Mouse (Mus musculus): ENCODE data around the gene Selenok. TPM values are rescaled to one million over a fixed set of nuclear protein-coding genes. Genes with fewer than 3 reads are reported as not detected.
A peak's percentile ranks its signal among the peaks of the same experiment; 100 is the strongest.

Selenok gene
- polyA plus RNA-seq, 1 experiment from 2014 or later = 150 TPM

DNA sequence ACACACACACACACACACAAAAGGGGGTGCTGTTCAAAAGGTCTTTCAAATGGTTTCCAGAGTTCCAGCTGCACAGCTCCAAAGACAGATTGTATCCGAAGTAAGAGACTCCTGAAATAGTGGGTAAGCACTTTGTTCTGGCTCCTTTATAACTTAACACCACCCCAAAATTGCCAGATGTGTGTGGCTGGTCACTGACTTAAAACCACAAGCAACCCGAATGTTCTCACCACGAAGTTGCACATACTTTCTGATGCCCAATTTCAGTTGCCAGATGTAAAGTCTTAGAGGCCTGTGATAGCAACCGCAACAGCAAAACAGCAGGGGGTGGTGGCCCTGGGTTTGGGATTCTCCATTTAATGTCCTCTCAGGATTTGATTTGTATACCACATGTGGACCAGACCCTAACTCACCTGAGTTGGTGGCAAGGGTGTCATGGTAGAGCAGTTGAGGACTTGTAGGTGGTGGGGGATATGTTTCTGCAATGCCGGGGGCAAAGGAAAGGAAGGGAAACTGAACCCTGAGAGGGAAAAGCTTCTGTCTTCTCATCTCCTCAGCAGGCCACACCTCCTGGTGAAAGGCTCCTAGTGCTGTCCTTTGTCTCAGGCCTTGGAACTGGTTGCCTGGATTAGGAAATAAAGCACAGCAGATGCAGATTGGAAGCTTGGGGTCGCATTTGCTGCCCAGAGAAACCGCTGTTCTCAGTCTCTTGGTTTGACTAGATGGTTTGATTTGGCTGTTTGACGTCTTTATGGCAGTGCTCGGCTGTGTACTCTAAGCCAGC lies 51.9 kb downstream of the Selenok start:
- no peaks in the 10 kb centered on the region for H3K36me3 ChIP-seq (replicated peaks; ENCODE audit: insufficient read depth, low read length)
- no peak for TF ChIP-seq EP300 (IDR thresholded peaks at IDR 0.05; ENCODE audit: low read depth)
- TF ChIP-seq CTCF (IDR thresholded peaks at IDR 0.05; ENCODE audit: low read depth) = no peak
- ATAC-seq (no peak), DNase-seq (no peak)
- H3K4me2 ChIP-seq (ENCODE audit: low read depth, low read length) = no peak overlapping the region
- WGBS (ENCODE audit: insufficient replicate concordance) = 48% methylated on average over 9 of the region's 9 CpGs
- H3K27me3 ChIP-seq (ENCODE audit: insufficient read depth, low read length) = no peaks in the 10 kb centered on the region
- H3K9me3 ChIP-seq (ENCODE audit: low read length) = no peaks in the 10 kb centered on the region
- no peak overlapping the region for H3K27ac ChIP-seq (ENCODE audit: low read depth)
- H3K4me3 ChIP-seq (ENCODE audit: low read depth, low read length) = no peak overlapping the region
- H3K4me1 ChIP-seq (ENCODE audit: insufficient read depth) = peaks cover 18% of the 10 kb centered on the region
- no peak overlapping the region for H3K9ac ChIP-seq (replicated peaks)

DNA sequence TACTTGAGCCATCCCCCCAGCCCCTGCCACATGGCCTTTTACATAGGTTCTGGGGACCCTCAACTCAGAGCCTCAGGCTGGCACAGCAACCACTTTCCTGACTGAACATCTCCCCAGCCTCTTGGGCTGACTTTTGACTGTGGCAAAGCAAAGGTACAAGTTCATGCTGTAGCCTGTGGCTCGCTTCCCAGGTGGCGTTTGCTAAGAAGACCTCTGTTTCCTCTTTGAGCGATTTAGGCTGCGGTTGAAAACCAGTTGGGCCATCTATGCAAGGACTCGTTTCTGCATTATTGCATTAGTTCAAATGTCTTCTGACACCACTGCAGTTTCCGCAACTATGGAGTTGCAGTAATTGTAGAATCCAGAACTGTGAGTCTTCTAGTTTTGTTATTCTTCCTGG lies 54.4 kb downstream of the Selenok start:
- DNase-seq (no peak), ATAC-seq (no peak)
- Histone ChIP-seq H3K4me3 (ENCODE audit: low read depth, low read length) (no peak overlapping the region), H3K36me3 (replicated peaks; ENCODE audit: insufficient read depth, low read length) (no peaks in the 10 kb centered on the region), H3K9ac (replicated peaks) (no peak overlapping the region), H3K4me2 (ENCODE audit: low read depth, low read length) (no peak overlapping the region), H3K4me1 (ENCODE audit: insufficient read depth) (peaks cover 7% of the 10 kb centered on the region), H3K9me3 (ENCODE audit: low read length) (no peaks in the 10 kb centered on the region), H3K27me3 (ENCODE audit: insufficient read depth, low read length) (no peaks in the 10 kb centered on the region), H3K27ac (ENCODE audit: low read depth) (peak overlapping the region; percentile 72)
- TF ChIP-seq CTCF (IDR thresholded peaks at IDR 0.05; ENCODE audit: low read depth) (no peak), EP300 (IDR thresholded peaks at IDR 0.05; ENCODE audit: low read depth) (no peak)
- 62% methylated on average over 6 of the region's 6 CpGs for WGBS (ENCODE audit: insufficient replicate concordance)

DNA sequence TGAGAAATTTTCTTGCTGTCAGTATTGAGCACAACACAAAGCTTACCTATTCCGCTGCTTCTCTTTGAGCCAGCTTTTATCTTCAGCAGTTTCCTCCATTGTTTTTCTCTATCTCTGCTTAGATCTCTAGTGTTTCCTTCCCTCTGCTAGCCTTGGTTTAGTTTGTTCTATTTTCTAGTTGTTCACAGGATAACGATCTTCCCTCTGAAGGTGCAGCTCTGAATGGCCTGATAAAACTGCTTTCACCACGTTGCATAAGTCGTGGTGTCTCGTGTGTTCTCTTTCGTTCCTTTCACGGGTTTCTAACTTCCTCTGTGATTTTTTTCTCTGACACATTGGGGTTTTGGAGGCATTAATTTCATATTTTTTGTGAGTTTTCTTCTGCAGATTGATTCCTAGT lies 56.3 kb downstream of the Selenok start:
- Histone ChIP-seq H3K4me1 (ENCODE audit: insufficient read depth) (peaks cover 5% of the 10 kb centered on the region), H3K4me2 (ENCODE audit: low read depth, low read length) (no peak overlapping the region), H3K27me3 (ENCODE audit: insufficient read depth, low read length) (no peaks in the 10 kb centered on the region), H3K36me3 (replicated peaks; ENCODE audit: insufficient read depth, low read length) (no peaks in the 10 kb centered on the region), H3K9me3 (ENCODE audit: low read length) (no peaks in the 10 kb centered on the region), H3K4me3 (ENCODE audit: low read depth, low read length) (0 out of 2 replicates have a peak overlapping the region, but pooled peaks have one; percentile 7), H3K27ac (ENCODE audit: low read depth) (peak overlapping the region; percentile 62), H3K9ac (replicated peaks) (peak overlapping the region; percentile 41; the same call in 1 of the 2 replicates)
- ATAC-seq (no peak), DNase-seq (no peak)
- WGBS (ENCODE audit: insufficient replicate concordance) = 21% methylated on average over 7 of the region's 7 CpGs
- TF ChIP-seq CTCF (IDR thresholded peaks at IDR 0.05; ENCODE audit: low read depth) (no peak), EP300 (IDR thresholded peaks at IDR 0.05; ENCODE audit: low read depth) (no peak)

Small RNAs within 50 kb of the gene (microRNA-seq; reads per million reads assigned to microRNA genes)
- gene Mir6947 = not detected

Other genes starting within 250 kb of the Selenok start
- gene Cacna2d3, start 246.4 kb upstream of the Selenok start, polyA plus RNA-seq (2015; fragmentation: Nextera tagmentation; extraction: Ambion mirVana) = not detected in 2 replicates
- 15.0 and 15.6 TPM in 2 replicates for gene Actr8, start 10.0 kb downstream of the Selenok start, polyA plus RNA-seq (2015; fragmentation: Nextera tagmentation; extraction: Ambion mirVana)
- gene Il17rb, start 40.6 kb downstream of the Selenok start, polyA plus RNA-seq (2015; fragmentation: Nextera tagmentation; extraction: Ambion mirVana) = 6.2 and 7.1 TPM in 2 replicates
- gene Chdh, start 40.7 kb downstream of the Selenok start, polyA plus RNA-seq (2015; fragmentation: Nextera tagmentation; extraction: Ambion mirVana) = 4.5 and 6.2 TPM in 2 replicates